Mouse (Mus musculus) forebrain, postnatal 0 days (tissue): ENCODE results near the gene Gsto2. TPM values are rescaled to one million over a fixed set of nuclear protein-coding genes. Genes with fewer than 3 reads are reported as not detected.

Source experiments
- ATAC-seq: fragments of 200-750 bp; cut with Nextera tagmentation; 2 replicates; pipeline ENCODE4 v1.8.0; 2017; ENCODE audit warnings: mild to moderate bottlenecking, moderate library complexity
- DNase-seq: peaks from one replicate; pipeline ENCODE4 v3.0.0-alpha.2; 2015
- H3K27ac ChIP-seq: fragments of 300-500 bp; sonication (generic); 2 replicates; pipeline ENCODE4 v1.5.1; 2014; ENCODE audit warnings: low read depth, mild to moderate bottlenecking, antibody characterized with exemption, low read length, moderate library complexity, mixed read lengths
- H3K27me3 ChIP-seq: fragments of 300-500 bp; sonication (generic); 2 replicates; pipeline ENCODE4 v1.6.1; 2014; ENCODE audit warnings: mild to moderate bottlenecking, low read length, mixed read lengths; ENCODE audit not compliant: insufficient read depth
- H3K36me3 ChIP-seq: fragments of 300-500 bp; sonication (generic); 2 replicates; pipeline ENCODE4 v1.6.1; 2014; ENCODE audit warnings: mild to moderate bottlenecking, moderate library complexity; ENCODE audit not compliant: insufficient read depth
- H3K4me1 ChIP-seq: fragments of 300-500 bp; sonication (generic); 2 replicates; pipeline ENCODE4 v1.6.1; 2014; ENCODE audit warnings: antibody characterized with exemption; ENCODE audit not compliant: insufficient read depth
- H3K4me2 ChIP-seq: fragments of 300-500 bp; sonication (generic); 2 replicates; pipeline ENCODE4 v1.6.1; 2014; ENCODE audit warnings: low read depth, mild to moderate bottlenecking, moderate library complexity
- H3K4me3 ChIP-seq: fragments of 300-500 bp; sonication (generic); 2 replicates; pipeline ENCODE4 v1.5.1; 2014; ENCODE audit warnings: low read depth, low read length, mixed read lengths
- H3K9ac ChIP-seq: fragments of 300-500 bp; sonication (generic); 2 replicates; pipeline ENCODE4 v1.6.1; 2014; ENCODE audit warnings: mild to moderate bottlenecking
- H3K9me3 ChIP-seq: fragments of 300-500 bp; sonication (generic); 2 replicates; pipeline ENCODE4 v1.6.1; 2016; ENCODE audit warnings: low read length
- CTCF ChIP-seq: sonication (generic); IDR thresholded peaks from 2 replicates; pipeline ENCODE4 v1.5.1; 2016; ENCODE audit warnings: antibody characterized with exemption, control low read depth, low read depth
- WGBS: fragments of 180-500 bp; shearing (Covaris S2); extraction: QIAGEN DNeasy Blood & Tissue Kit; methylation state at CpG from one replicate; pipeline ENCODE4 v1.1.7; 2014; 5-methylcytosine and 5-hydroxymethylcytosine counted together
- polyA plus RNA-seq: library from polyadenylated mRNA; unstranded; fragments of >200 nt; fragmentation: Nextera tagmentation; extraction: Ambion mirVana; gene quantifications from 2 replicates; pipeline ENCODE4 v1.2.1, GENCODE M21; 2015
- total RNA-seq: library from RNA; depleted of rRNA; stranded (reverse); fragments of >200 nt; gene quantifications from 2 replicates; pipeline ENCODE4 v1.2.3, GENCODE M21; 2014; rRNA removed

Gsto2 gene
- total RNA-seq: 0.77 and 0.95 TPM in 2 replicates
- 0.88 and 0.93 TPM in 2 replicates for polyA plus RNA-seq

DNA sequence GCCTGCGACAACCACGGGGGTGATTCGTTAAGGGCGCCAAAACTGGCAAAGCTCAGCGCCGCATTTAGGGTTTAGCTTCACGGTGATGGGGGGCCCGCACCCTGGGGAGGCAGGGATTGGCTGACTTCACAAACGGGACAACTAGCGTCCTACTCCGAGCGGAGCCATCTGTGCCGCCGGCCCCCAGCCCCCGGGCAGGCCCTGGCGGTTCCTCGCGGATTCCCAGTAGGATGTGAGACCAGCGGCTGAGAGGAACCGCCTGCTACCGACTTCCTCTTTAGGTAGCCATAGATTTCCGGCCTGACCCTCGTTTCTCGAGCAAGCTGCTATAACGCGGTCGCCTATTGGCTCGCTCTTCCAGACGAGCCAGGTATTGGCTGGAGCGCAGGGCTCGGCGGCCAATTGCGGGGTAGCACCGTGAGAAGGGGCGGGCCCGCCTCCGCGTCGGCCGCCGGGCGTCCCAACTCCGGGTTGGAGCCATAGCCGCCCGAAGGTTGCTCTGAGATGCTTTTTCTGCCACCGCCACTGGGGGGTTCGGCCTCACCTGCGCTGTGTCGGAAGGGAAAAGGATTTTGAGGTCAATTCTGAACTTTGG is at the start of gene Gsto2:
Gene Gsto2, plus strand, starts transcription at position 182 of the 595 bp plus-strand sequence.
- Histone ChIP-seq H3K9me3 (no peaks in the 10 kb centered on the region), H3K4me2 (peak within 1 kb of the TSS; percentile 89), H3K27ac (peak within 1 kb of the TSS; percentile 93), H3K36me3 (peaks cover 12% of the 10 kb centered on the region; the same call in 1 of the 2 replicates), H3K4me1 (0 out of 2 replicates have a peak, but pooled peaks cover 5% of the 10 kb centered on the region), H3K27me3 (no peaks in the 10 kb centered on the region; the same call in 1 of the 2 replicates), H3K9ac (peak within 1 kb of the TSS; percentile 88), H3K4me3 (peak within 1 kb of the TSS; percentile 60)
- 1% methylated on average over 49 of the region's 49 CpGs for WGBS
- peak; percentile 67 for TF ChIP-seq CTCF
- DNase-seq (peak; percentile 97), ATAC-seq (peak; percentile 100)

DNA sequence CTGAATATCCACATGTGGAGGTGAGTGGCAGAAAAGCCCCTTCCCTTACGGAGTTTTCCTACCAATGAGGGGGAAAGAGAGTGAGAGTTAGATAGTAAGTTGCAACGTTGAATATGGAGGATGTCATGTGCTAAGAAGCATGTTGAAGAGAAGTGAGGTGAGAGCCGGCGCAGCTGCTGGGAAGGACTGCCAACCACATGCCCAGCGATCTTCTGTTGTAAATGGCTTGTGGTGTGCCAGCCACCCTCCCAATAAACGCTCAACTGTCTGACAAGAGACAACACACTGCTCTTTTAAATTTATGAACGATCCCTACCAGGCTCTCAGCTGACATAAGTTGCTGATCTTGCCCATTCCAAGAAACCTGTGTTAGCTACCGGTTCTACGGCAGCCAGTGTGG is 47.6 kb upstream of the Gsto2 start:
- Histone ChIP-seq H3K9me3 (no peaks in the 10 kb centered on the region), H3K9ac (no peak overlapping the region), H3K27me3 (no peaks in the 10 kb centered on the region), H3K4me2 (no peak overlapping the region), H3K4me3 (no peak overlapping the region), H3K4me1 (no peaks in the 10 kb centered on the region), H3K27ac (peak overlapping the region; percentile 41; the same call in 1 of the 2 replicates), H3K36me3 (no peaks in the 10 kb centered on the region)
- ATAC-seq (peak; percentile 82), DNase-seq (peak; percentile 73)
- WGBS: 54% methylated on average over 9 of the region's 9 CpGs
- no peak for TF ChIP-seq CTCF

DNA sequence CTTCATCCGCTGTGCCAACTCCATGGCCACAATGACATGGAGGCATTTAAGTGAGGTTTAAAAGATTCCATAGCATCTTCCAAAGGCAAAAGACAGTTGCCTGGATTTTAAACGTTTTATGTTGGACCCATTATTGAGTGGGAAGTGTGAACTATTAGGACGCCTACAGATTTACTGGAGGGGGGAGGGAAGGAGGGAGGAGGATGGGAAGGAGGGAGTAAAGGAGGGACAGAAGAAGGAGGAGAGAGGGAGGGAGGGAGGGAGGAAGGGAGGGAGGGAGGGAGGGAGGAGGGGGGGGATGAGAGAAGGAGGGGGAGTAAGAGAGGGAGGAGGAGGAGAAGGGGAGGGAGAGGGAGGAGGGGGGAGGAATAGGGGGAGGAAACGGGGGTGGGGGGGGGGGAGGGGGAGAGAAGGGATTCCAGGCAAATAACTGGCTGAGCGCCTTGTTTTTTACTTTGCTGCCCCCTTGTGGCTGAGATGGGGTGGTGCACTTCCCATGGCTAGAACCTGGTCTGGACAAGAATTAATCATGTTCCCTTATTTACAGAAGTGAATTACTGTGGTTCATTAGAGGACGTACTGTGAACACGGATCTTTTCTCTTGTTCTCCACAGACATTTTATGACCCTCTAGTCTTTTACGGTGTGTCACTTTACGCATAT is 44.4 kb upstream of the Gsto2 start:
- peak; percentile 90 for DNase-seq
- WGBS: 19% methylated on average over 8 of the region's 9 CpGs
- Histone ChIP-seq H3K4me3 (no peak overlapping the region), H3K27ac (no peak overlapping the region), H3K9ac (no peak overlapping the region), H3K9me3 (no peaks in the 10 kb centered on the region), H3K4me1 (no peaks in the 10 kb centered on the region), H3K27me3 (no peaks in the 10 kb centered on the region), H3K36me3 (no peaks in the 10 kb centered on the region), H3K4me2 (no peak overlapping the region)
- TF ChIP-seq CTCF: peak; percentile 84
- peak; percentile 42; the same call in 1 of the 2 replicates for ATAC-seq

DNA sequence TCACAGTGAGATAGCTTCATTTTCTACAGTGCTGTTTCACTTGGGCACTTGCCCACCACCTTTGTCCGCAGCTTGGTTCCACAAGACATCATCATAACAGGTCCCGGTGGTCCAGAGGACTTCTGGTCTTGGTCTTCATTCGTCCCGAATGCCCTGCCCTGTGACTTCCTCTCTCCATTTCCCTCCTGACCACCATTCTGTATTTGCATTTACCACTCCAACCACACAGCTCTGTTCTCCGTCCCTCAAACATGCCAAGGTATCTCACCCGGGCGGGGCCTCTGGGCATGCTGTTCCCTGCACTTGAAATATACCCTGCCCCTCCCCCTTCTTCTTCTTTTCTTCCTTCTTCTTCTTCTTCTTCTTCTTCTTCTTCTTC is 43.9 kb upstream of the Gsto2 start:
- whole genome bisulfite sequencing: 64% methylated on average over 7 of the region's 7 CpGs

DNA sequence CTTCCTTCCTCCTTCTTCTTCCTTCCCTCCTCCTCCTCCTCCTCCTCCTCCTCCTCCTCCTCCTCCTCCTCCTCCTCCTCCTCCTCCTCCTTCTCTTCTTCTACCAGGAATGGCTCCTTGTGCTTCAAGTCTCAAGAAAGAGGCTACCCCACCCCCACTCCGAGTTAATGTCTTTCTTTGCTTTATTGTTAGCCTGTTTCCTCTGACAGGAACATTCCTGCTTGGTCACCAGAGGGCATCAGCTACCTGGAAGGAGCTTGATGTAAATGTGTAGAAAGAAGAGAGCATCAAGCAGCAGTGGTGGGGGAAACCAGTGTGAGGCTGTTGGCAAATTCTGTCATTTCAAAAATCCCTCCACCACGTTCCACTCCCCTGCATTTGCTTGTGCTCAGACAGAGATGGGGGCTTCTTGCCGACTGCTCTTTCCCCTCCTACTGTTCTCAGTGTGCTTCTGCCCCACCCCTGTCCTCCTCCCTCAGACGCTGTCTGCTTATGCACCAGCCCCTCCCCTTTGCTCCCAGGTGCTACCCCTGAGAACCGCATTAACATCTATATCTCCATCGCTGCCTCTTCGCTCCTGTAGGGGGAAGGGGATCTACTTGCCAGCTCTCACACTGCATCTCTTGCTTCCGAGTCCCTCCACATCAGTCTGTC is 43.1 kb upstream of the Gsto2 start:
- no peaks in the 10 kb centered on the region for H3K4me1 ChIP-seq
- no peak overlapping the region for H3K4me3 ChIP-seq
- H3K4me2 ChIP-seq: peak overlapping the region; percentile 19; the same call in 1 of the 2 replicates
- no peaks in the 10 kb centered on the region for H3K9me3 ChIP-seq
- DNase-seq (no peak), ATAC-seq (peak; percentile 24; the same call in 1 of the 2 replicates)
- peak; percentile 32 for TF ChIP-seq CTCF
- no peak overlapping the region for H3K27ac ChIP-seq
- WGBS: 27% methylated on average over 8 of the region's 8 CpGs
- H3K27me3 ChIP-seq: no peaks in the 10 kb centered on the region
- H3K9ac ChIP-seq: no peak overlapping the region
- no peaks in the 10 kb centered on the region for H3K36me3 ChIP-seq

More for the DNA sequence above, 43.9 kb upstream of the Gsto2 start:
- H3K4me3 ChIP-seq: no peak overlapping the region
- no peak overlapping the region for H3K27ac ChIP-seq
- H3K9me3 ChIP-seq: no peaks in the 10 kb centered on the region
- H3K27me3 ChIP-seq: no peaks in the 10 kb centered on the region
- ATAC-seq (no peak), DNase-seq (no peak)
- H3K9ac ChIP-seq: no peak overlapping the region
- H3K4me1 ChIP-seq: no peaks in the 10 kb centered on the region
- no peak overlapping the region for H3K4me2 ChIP-seq
- no peaks in the 10 kb centered on the region for H3K36me3 ChIP-seq
- no peak for TF ChIP-seq CTCF

DNA sequence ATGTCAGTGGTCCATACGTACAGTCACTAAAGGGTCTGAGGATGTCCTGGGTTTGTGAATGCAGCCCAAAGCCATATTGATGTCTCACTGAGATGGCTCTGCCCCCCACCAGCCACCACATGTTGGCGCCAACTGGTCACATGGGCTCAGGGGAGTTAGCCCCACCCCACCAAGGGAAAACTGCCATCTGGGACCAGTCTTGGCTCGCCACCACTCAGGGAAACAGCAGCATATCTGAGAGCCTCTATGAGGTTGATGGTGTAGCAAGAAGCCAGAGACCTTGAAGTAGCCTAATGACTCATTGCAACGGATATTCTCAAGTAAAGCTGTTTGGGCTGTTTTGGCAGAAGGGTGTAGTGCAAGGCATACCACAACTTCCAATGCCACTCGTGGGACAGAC is 41.3 kb upstream of the Gsto2 start:
- no peaks in the 10 kb centered on the region for H3K4me1 ChIP-seq
- 86% methylated on average over 5 of the region's 5 CpGs for WGBS
- H3K9me3 ChIP-seq: no peaks in the 10 kb centered on the region
- no peak for TF ChIP-seq CTCF
- no peaks in the 10 kb centered on the region for H3K36me3 ChIP-seq
- no peak overlapping the region for H3K4me2 ChIP-seq
- ATAC-seq (no peak), DNase-seq (no peak)
- no peak overlapping the region for H3K27ac ChIP-seq
- H3K9ac ChIP-seq: no peak overlapping the region
- no peak overlapping the region for H3K4me3 ChIP-seq
- H3K27me3 ChIP-seq: no peaks in the 10 kb centered on the region
